ENCODE assay signal across 7 mouse cellular contexts in the genomic region with DNA sequence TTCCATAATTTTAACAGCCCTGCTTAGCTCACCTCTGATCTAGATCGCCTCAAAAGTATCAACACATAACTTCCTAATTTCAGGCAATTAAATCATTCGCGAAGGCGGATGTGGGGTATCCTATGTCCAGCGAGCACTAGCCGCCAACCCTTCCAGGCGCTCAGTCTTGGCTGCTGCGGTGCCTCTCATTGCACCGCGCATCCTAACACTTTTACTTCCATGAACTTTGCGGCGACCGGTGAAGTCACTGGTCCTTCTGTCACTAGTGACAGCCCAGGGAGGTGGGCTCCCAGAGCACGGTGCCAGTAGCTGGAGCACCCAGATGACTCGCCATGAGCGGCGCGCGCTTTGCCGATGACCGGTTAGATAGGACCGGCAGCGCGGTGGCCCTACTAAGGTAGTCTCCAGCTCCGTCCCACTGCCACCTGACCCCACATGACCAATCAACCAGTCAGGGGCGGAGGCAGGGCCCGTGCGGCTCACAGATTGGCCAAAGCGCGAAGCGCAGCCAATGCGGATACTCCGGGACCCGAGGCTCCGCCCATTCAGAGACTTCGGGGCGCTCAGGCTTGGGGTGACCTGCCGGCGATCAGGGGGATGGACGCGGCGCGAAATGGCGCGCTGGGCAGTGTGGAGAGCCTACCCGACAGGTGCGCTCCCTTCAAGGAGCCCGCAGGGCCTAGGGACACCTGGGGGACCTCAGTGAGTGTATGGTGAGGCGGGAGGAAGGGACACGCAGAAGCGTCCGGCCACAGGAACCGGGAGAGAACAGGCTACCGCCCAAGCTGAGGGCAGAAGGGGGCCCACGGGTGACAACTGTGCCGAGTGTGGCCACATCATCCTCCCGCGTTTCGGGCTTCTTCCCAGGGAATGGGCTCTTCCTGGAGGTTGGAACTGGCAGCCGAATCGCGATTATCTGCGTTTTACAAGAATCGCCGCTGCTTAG. TPM values are rescaled to one million over a fixed set of nuclear protein-coding genes. Genes with fewer than 3 reads are reported as not detected.
DNase-seq lines count a peak whose midpoint lies in the region; ATAC-seq lines count a peak whose summit lies in the region.

Gene Scly (plus strand): TSS at position 540 of the 946 bp plus-strand sequence.

- H3K4me1 ChIP-seq in intestine, embryonic 15.5 days (replicated peaks) = peaks cover 19% of the 10 kb centered on the region
- H3K4me1 ChIP-seq in midbrain, embryonic 10.5 days = peaks cover 14% of the 10 kb centered on the region

- peak within 1 kb of the TSS; percentile 88 for H3K4me3 ChIP-seq in intestine, embryonic 15.5 days (replicated peaks)
- H3K4me3 ChIP-seq in midbrain, embryonic 10.5 days = peak within 1 kb of the TSS; percentile 96

- no peaks in the 10 kb centered on the region for H3K27me3 ChIP-seq in intestine, embryonic 15.5 days (replicated peaks)
- no peaks in the 10 kb centered on the region for H3K27me3 ChIP-seq in midbrain, embryonic 10.5 days (ENCODE audit: low read depth, poor library complexity, severe bottlenecking)

- peak; percentile 98 for DNase-seq in adrenal gland, adult 2 months
- DNase-seq in embryo, embryonic 11.5 days (ENCODE audit: low read depth, low spot score) = peak; percentile 80
- peak; percentile 90 to 93 for DNase-seq in gastrocnemius, postnatal 36 days
- DNase-seq in left cerebral cortex, postnatal 25 days (ENCODE audit: low spot score in 2 of 2) = peak; percentile 95 to 98
- peak; percentile 93 for DNase-seq in midbrain, embryonic 10.5 days (ENCODE audit: low spot score)
- peak; percentile 89 for DNase-seq in right cerebral cortex, postnatal 4 days

- intact Hi-C loops in gastrocnemius, postnatal 36 days (cut with DNase I) = no loop called here
- intact Hi-C loops in left cerebral cortex, postnatal 25 days (cut with DNase I) = loop anchor here (5.0 kb wide), 1 partner anchor 46 kb away; the partner anchor contains the start of gene Ube2f

- no peaks in the 10 kb centered on the region for H3K36me3 ChIP-seq in intestine, embryonic 15.5 days
- peaks cover 16% of the 10 kb centered on the region for H3K36me3 ChIP-seq in midbrain, embryonic 10.5 days

- peak; percentile 99 for ATAC-seq in intestine, embryonic 15.5 days

- peak within 1 kb of the TSS; percentile 79 for H3K9ac ChIP-seq in intestine, embryonic 15.5 days

- H3K9me3 ChIP-seq in intestine, embryonic 15.5 days = no peaks in the 10 kb centered on the region
- H3K9me3 ChIP-seq in midbrain, embryonic 10.5 days (replicated peaks) = no peaks in the 10 kb centered on the region

- peak within 1 kb of the TSS; percentile 80 for H3K4me2 ChIP-seq in intestine, embryonic 15.5 days (replicated peaks)

- WGBS in intestine, embryonic 15.5 days = under 1% methylated on average over 65 of the region's 65 CpGs
- WGBS in midbrain, embryonic 10.5 days = under 1% methylated on average over 59 of the region's 65 CpGs

- peak within 1 kb of the TSS; percentile 58 for H3K27ac ChIP-seq in intestine, embryonic 15.5 days
- H3K27ac ChIP-seq in midbrain, embryonic 10.5 days (replicated peaks) = peak within 1 kb of the TSS; percentile 86

RNA-seq across cellular contexts. Expression of gene Scly, which starts in this region (rescaled TPM):
- 10 to 100 TPM; 22.9 to 28.4 TPM for total RNA-seq in adrenal gland, adult 2 months (2021)
- 15.1 and 20.7 TPM in 2 replicates for polyA plus RNA-seq in adrenal gland, adult 2 months (2012; rRNA removed)
- total RNA-seq in gastrocnemius, postnatal 36 days (2021) = 10 to 100 TPM in 1 of 2 experiments, 1 to 10 TPM in 1; 9.4 to 12.1 TPM
- polyA plus RNA-seq in intestine, embryonic 15.5 days (2015; fragmentation: Nextera tagmentation; extraction: Ambion mirVana) = 18.6 and 21.7 TPM in 2 replicates
- total RNA-seq in left cerebral cortex, postnatal 25 days (2021) = 10 to 100 TPM; 15.0 to 16.0 TPM
- 17.3 and 18.6 TPM in 2 replicates for polyA plus RNA-seq in midbrain, embryonic 10.5 days (2016; fragmentation: Nextera tagmentation; extraction: Ambion mirVana)

Comparison
In these comparisons a context has a peak if more than half of its experiments do, and no peak if none do; other contexts are left out.
1. Peak in every context shown above with its lines: DNase-seq, ATAC-seq, H3K4me3 ChIP-seq and H3K27ac ChIP-seq.